Mouse (Mus musculus): ENCODE data around the gene Xcr1.

The Xcr1 gene

DNA sequence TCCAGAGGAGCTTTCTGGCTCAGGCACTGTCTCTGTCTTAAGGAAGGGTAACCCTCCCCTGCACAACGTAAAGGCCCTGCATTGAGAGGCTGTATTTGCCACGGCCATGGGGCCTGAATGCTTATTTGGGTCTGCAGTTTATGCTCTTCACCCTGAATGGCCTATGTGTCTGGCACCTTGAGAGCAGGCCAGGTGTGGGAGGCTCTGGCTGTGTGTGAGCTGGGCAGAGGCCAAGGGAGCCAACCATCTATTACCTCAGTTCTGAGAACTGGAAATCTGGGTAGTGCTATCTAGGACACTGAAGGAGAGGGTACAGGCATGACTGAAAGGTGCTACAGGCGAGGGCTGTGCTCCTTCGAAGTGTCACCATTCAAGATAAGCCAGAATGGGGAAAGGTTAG lies 47.0 kb downstream of the Xcr1 start:
- DNase-seq = peak; percentile 43

DNA sequence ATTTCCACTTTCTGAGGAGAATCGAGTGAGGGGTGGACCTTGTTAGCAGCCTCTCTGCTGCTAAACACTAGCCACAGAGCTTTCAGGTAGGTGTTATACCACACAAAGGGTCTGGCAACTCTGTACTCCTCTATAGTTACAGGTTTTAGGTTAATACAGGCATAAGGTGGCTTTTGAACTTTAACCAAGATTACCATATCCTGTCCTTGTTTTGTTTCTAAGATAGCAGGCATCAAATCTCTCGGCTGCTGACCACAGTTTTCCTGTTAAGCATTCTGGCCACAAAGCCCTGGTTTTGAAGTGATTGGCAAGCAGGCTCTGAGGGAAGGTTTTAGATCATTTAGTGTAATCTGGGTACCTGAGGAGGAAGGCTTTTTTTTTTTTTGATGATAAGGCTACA lies 47.5 kb downstream of the Xcr1 start:
- no peak for DNase-seq

DNA sequence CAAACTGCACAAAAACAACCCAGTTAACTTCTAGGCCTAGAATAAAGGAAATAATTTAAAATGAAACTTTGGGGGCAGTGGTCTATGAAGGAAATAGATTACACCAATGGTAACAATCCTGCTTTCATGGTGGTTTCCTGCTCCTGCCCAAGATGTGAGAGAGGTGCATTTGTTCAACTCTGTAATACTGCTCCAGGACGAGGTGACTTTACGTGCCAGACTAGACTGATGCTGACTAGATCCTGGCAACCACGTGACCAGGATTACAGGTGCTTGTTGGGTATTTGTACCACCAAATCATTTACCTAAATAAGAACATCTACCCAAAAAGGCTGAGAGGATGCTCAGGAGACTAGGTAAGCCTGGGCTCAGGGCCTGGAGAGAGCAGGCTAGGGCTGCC lies 50.0 kb downstream of the Xcr1 start:
- no peak for DNase-seq

DNA sequence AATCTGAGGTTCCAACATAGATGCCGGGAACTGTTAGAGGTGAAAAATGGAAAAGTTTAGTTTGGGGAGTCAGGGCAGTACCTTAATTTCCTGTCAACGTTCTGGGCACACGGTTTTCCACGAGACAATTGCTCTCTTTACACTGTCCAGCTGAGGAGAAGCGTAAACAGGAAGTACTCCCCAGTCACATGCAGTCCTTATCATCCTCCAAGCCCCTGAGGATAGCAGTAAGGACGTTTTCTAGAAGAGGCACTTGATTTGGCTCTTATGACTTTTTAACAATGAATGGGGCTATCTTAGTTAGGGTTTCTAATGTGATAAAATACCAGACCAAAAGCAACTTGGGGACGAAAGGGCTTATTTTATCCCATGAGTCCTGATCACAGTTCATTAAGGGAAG lies 53.2 kb downstream of the Xcr1 start:
- no peak for DNase-seq

- no peak for DNase-seq
Observed at GRCm38 (mm10) chr9:123806267-123806666, 55.6 kb downstream of the Xcr1 start, which contains the start of gene Cxcr6. Gene Cxcr6, plus strand, starts transcription at chr9:123806475.

DNA sequence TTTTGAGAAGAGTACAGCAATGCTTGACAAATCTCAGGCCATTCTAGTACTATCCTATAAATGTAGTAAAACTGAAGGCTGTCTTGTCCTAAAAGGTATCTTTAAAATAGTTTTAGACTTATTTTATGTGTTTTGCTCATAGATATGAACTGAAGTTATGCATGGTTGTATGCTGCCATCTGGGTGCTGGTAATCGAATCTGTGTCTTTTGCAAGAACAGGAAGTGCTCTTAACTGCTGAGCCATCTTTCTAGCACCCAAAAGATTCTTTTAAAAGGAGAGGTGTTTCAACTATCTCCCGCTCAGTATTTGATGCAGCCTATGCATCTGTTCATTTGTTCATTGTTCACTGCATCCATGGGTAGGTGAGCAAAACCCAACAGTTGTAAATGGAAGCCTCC lies 56.6 kb downstream of the Xcr1 start:
- DNase-seq = no peak

GRCm38 (mm10) chr9:123802896-123803295 lies 58.9 kb downstream of the Xcr1 start:
- DNase-seq = no peak

GRCm38 (mm10) chr9:123802421-123802820 lies 59.4 kb downstream of the Xcr1 start:
- no peak for DNase-seq

Data from cerebellum, adult 8-10 months (tissue).